Mouse (Mus musculus) hindbrain, embryonic 14.5 days (tissue): ENCODE measurements around the gene Fam92b. TPM values are rescaled to one million over a fixed set of nuclear protein-coding genes. Genes with fewer than 3 reads are reported as not detected.
A peak's percentile ranks its signal among the peaks of the same experiment; 100 is the strongest.

Experiments
- ATAC-seq: fragments of 200-750 bp; cut with Nextera tagmentation; 2 replicates; pipeline ENCODE4 v1.8.0; 2017; ENCODE audit warnings: moderate number of reproducible peaks, mild to moderate bottlenecking, moderate TSS enrichment, moderate library complexity; ENCODE audit not compliant: low FRiP score
- DNase-seq: peaks from one replicate; pipeline ENCODE4 v3.0.0-alpha.2; 2015; ENCODE audit warnings: low spot score
- H3K27ac ChIP-seq: fragments of 300-500 bp; sonication (generic); 2 replicates; pipeline ENCODE4 v1.5.1; 2014; ENCODE audit warnings: mild to moderate bottlenecking, moderate library complexity
- H3K27me3 ChIP-seq: fragments of 300-500 bp; sonication (generic); 2 replicates; pipeline ENCODE4 v1.6.1; 2014; ENCODE audit warnings: mild to moderate bottlenecking, low read length, mixed read lengths; ENCODE audit not compliant: control insufficient read depth, insufficient read depth
- H3K36me3 ChIP-seq: fragments of 300-500 bp; sonication (generic); replicated peaks from 2 replicates; pipeline ENCODE4 v1.6.1; 2014; ENCODE audit not compliant: control insufficient read depth, insufficient read depth
- H3K4me1 ChIP-seq: fragments of 300-500 bp; sonication (generic); replicated peaks from 2 replicates; pipeline ENCODE4 v1.6.1; 2014; ENCODE audit warnings: antibody characterized with exemption, low read length, mixed read lengths; ENCODE audit not compliant: control insufficient read depth, insufficient read depth
- H3K4me2 ChIP-seq: fragments of 300-500 bp; sonication (generic); replicated peaks from 2 replicates; pipeline ENCODE4 v1.6.1; 2014; ENCODE audit warnings: mild to moderate bottlenecking, moderate library complexity
- H3K4me3 ChIP-seq: fragments of 300-500 bp; sonication (generic); replicated peaks from 2 replicates; pipeline ENCODE4 v1.5.1; 2014; ENCODE audit warnings: mild to moderate bottlenecking, low read length
- H3K9ac ChIP-seq: fragments of 300-500 bp; sonication (generic); 2 replicates; pipeline ENCODE4 v1.6.1; 2014
- H3K9me3 ChIP-seq: fragments of 300-500 bp; sonication (generic); 2 replicates; pipeline ENCODE4 v1.6.1; 2016; ENCODE audit warnings: low read length; ENCODE audit not compliant: control insufficient read depth
- WGBS: fragments of 180-500 bp; shearing (Covaris S2); extraction: QIAGEN DNeasy Blood & Tissue Kit; methylation state at CpG from one replicate; pipeline ENCODE4 v1.1.7; 2014; 5-methylcytosine and 5-hydroxymethylcytosine counted together
- polyA plus RNA-seq: library from polyadenylated mRNA; unstranded; fragments of >200 nt; fragmentation: Nextera tagmentation; extraction: Ambion mirVana; gene quantifications from 2 replicates; pipeline ENCODE4 v1.2.1, GENCODE M21; 2014

Fam92b gene
- polyA plus RNA-seq, 1 experiment from 2014 or later: 3.3 TPM

DNA sequence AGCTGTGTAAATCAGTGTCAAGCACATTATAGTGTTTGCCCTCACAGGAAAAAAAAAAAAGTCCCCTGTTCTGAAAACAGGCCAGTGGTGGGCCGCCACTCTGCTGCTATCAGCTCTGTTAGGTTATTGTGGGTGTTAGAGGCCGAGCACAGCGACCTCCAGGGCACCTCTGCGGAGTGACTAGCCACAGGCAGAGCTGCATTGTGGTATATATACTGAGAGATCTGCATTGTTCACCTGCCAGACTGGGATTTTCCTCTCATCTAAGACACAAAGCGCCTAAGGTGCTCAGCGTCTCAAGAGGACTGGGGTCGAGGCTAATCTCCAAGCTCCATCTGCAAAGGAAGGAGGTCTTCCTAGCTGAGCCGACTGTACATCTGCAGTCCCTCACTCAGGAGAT is 13.9 kb downstream of the Fam92b start:
- no peak overlapping the region for H3K4me2 ChIP-seq
- no peak for DNase-seq
- peaks cover 10% of the 10 kb centered on the region; the same call in 1 of the 2 replicates for H3K4me1 ChIP-seq
- no peaks in the 10 kb centered on the region for H3K27me3 ChIP-seq
- H3K9ac ChIP-seq: no peak overlapping the region
- H3K27ac ChIP-seq: no peak overlapping the region
- 78% methylated on average over 8 of the region's 8 CpGs for WGBS
- ATAC-seq: no peak
- no peaks in the 10 kb centered on the region; the same call in 1 of the 2 replicates for H3K36me3 ChIP-seq
- H3K9me3 ChIP-seq: no peaks in the 10 kb centered on the region
- H3K4me3 ChIP-seq: no peak overlapping the region

DNA sequence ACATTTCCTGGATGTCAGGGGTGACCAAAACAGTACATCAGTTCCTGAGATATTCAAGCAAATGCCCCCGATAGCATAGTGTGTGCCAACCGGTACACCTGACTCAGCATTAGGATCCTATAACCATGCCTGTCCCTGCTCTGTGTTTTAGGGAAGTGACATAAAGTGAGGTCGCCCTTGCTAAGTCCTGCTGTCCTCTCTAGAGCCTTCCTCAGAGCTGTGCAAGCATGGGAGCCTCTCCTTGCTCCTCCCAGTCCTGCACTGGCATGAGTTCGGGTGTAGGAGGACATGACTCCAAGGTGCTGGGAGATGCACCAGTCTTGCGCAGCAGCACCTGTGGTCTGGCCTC is 14.9 kb downstream of the Fam92b start:
- H3K9ac ChIP-seq: no peak overlapping the region
- H3K27ac ChIP-seq: no peak overlapping the region
- peaks cover under 1% of the 10 kb centered on the region; the same call in 1 of the 2 replicates for H3K4me1 ChIP-seq
- no peak for DNase-seq
- ATAC-seq: no peak
- H3K9me3 ChIP-seq: no peaks in the 10 kb centered on the region
- no peaks in the 10 kb centered on the region; the same call in 1 of the 2 replicates for H3K36me3 ChIP-seq
- no peak overlapping the region for H3K4me3 ChIP-seq
- H3K27me3 ChIP-seq: no peaks in the 10 kb centered on the region
- H3K4me2 ChIP-seq: no peak overlapping the region
- WGBS: 89% methylated on average over 5 of the region's 5 CpGs

DNA sequence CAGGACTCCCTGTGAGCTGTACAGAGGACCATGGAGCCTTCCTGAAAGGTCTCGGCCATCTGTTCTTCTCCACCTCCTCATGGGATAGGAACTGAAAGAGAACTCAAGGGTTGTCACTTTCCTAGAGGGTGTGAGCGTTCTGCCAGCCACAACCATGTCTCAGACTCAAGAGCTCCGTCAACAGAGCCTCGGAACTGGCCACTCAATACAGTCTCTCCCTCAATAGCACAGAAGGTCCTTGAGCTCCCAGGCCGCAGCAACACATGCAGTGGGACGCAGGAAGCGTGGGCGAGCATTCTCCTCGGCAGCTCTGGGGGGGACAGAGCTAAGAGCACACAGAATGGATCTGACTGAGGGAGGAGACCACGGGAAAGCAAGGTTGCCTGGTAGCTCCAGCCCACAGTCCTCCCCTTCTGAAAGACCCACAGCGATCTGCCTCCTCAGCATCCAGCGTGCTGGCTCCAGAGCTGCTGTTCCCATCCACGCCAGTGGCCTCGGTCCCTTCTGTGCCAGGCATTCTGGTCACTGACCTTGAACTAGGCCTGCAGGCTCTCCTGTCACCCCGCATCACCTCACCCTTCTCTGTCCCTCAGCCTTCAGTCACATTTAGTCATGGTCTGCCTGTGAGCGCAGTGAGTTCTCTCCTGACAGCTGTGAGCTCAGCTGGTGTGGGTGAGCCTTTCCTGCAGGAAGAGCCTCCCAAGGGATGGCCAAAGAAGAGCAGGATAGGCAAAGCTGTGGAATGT is 15.4 kb downstream of the Fam92b start:
- ATAC-seq (no peak), DNase-seq (no peak)
- no peaks in the 10 kb centered on the region for H3K9me3 ChIP-seq
- 72% methylated on average over 16 of the region's 16 CpGs for WGBS
- no peaks in the 10 kb centered on the region; the same call in 1 of the 2 replicates for H3K36me3 ChIP-seq
- H3K4me2 ChIP-seq: no peak overlapping the region
- no peaks in the 10 kb centered on the region for H3K27me3 ChIP-seq
- no peak overlapping the region for H3K4me3 ChIP-seq
- H3K9ac ChIP-seq: no peak overlapping the region
- H3K4me1 ChIP-seq: no peaks in the 10 kb centered on the region; the same call in 1 of the 2 replicates
- H3K27ac ChIP-seq: no peak overlapping the region

DNA sequence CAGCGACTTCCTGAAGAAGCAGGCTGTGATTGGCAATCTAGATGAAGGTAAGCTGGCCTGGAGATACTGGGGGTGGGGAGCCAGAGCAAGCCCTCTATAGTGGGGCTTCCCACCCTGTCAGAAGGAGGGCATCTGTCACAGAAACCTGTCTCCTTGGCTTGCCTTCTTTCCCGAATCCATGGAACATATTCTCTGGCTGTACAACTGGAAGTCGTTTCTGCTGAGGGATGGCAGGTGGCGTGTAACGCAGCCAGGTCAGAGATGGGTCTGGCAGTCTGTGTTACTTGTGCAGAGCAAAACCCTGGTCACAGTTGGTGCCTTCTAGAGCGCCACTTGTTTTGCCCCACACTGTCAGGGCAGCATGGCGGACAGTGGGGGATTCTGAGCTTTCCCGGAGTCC is 16.9 kb downstream of the Fam92b start:
- Histone ChIP-seq H3K4me2 (no peak overlapping the region), H3K4me3 (no peak overlapping the region), H3K9me3 (no peaks in the 10 kb centered on the region), H3K9ac (no peak overlapping the region), H3K4me1 (no peaks in the 10 kb centered on the region; the same call in 1 of the 2 replicates), H3K27me3 (no peaks in the 10 kb centered on the region), H3K36me3 (no peaks in the 10 kb centered on the region; the same call in 1 of the 2 replicates), H3K27ac (no peak overlapping the region)
- DNase-seq (no peak), ATAC-seq (no peak)
- WGBS: 79% methylated on average over 8 of the region's 8 CpGs

DNA sequence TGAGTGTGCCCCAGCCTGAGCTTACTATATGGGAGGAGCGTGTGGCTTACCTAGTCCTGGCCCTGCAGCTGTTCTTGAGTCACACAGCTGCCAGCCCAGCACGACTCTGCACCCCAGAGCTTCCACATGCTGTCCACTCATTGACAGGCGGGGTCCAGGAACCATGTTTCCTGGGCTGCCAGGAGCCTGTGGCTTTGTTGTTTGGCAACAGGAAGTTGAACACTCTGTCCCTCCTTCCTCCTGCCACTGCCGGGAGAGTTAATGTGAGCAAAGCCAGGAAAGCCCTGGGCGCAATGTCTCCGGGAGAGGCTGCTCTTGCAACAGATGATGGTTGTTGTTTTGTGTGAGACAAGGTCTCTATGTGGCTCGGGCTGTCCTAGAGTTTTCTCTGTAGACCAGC is 24.6 kb downstream of the Fam92b start:
- H3K36me3 ChIP-seq: peaks cover 26% of the 10 kb centered on the region
- no peak for ATAC-seq
- H3K4me1 ChIP-seq: no peaks in the 10 kb centered on the region; the same call in 1 of the 2 replicates
- no peak overlapping the region for H3K9ac ChIP-seq
- H3K4me3 ChIP-seq: no peak overlapping the region
- no peak overlapping the region for H3K4me2 ChIP-seq
- no peaks in the 10 kb centered on the region for H3K9me3 ChIP-seq
- WGBS: 58% methylated on average over 7 of the region's 7 CpGs
- no peak overlapping the region for H3K27ac ChIP-seq
- H3K27me3 ChIP-seq: no peaks in the 10 kb centered on the region
- DNase-seq: no peak

DNA sequence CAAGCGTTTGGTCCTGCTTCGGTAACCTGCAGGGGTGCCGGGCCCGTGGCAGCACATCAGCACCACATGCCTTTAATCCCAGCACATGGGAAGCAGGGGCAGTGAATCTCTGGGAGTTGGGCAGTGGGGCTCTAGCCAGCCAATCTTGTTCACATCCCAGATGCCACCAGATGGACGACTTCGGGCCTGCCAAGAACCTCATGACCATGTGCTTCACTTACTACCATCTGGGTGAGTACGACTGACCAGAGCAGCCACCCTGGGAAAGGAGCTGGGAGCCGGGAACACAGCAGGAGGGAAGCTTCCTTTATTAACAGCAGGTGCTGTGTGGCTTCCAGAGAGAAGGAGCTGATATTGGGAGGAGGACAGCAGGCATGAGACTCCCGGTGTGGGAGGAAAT is 26.1 kb downstream of the Fam92b start:
- no peak overlapping the region for H3K4me3 ChIP-seq
- H3K36me3 ChIP-seq: peaks cover 30% of the 10 kb centered on the region
- H3K9ac ChIP-seq: 0 out of 2 replicates have a peak overlapping the region, but pooled peaks have one; percentile 11
- H3K9me3 ChIP-seq: no peaks in the 10 kb centered on the region
- H3K27ac ChIP-seq: no peak overlapping the region
- H3K27me3 ChIP-seq: no peaks in the 10 kb centered on the region
- WGBS: 69% methylated on average over 9 of the region's 9 CpGs
- no peak for DNase-seq
- ATAC-seq: no peak
- no peak overlapping the region for H3K4me2 ChIP-seq
- no peaks in the 10 kb centered on the region; the same call in 1 of the 2 replicates for H3K4me1 ChIP-seq

DNA sequence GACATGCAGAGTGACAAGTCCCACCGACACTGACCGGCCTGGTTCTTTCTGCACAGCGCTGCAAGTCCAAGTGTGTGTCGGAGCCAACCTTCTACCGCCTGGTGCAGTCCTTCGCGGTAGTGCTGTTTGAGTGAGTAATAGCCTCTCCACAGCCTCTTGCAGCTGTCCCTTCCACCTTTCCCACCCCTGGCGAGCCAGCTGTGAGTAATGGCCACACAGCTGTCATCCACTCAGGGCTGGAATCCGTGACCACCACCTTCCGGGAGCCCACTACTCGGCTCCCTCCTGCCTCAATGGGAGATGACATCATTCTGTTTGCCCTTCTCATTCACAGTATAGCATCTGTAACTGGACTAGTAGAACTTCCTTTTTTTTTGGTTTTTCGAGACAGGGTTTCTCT is 27.2 kb downstream of the Fam92b start:
- ATAC-seq: no peak
- H3K4me2 ChIP-seq: no peak overlapping the region
- no peak overlapping the region for H3K9ac ChIP-seq
- peaks cover 3% of the 10 kb centered on the region for H3K4me1 ChIP-seq
- H3K9me3 ChIP-seq: no peaks in the 10 kb centered on the region
- 70% methylated on average over 12 of the region's 12 CpGs for WGBS
- H3K27ac ChIP-seq: no peak overlapping the region
- no peak overlapping the region for H3K4me3 ChIP-seq
- no peaks in the 10 kb centered on the region for H3K27me3 ChIP-seq
- H3K36me3 ChIP-seq: peaks cover 36% of the 10 kb centered on the region
- no peak for DNase-seq

DNA sequence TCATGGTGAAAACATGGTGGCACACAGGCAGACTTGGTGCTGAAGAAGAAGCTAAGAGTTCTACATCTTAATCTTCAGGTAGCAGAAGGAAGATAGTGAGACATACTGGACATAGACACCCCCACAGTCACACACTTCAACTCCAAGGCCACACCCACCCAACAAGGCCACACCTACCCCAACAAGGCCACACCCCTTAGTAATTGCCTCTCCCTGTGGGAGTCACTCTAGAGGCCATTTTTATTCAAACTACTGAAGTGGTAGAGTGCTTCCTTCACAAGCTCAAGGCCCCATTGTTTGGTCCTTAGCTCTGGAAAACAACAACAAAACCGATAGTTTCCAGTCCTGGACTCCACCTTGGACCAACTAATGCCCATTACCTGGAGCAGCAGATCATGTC is 31.2 kb downstream of the Fam92b start:
- Histone ChIP-seq H3K9me3 (no peaks in the 10 kb centered on the region), H3K4me3 (no peak overlapping the region), H3K4me1 (peaks cover 19% of the 10 kb centered on the region), H3K4me2 (no peak overlapping the region), H3K27ac (no peak overlapping the region), H3K9ac (no peak overlapping the region), H3K36me3 (peaks cover 10% of the 10 kb centered on the region), H3K27me3 (no peaks in the 10 kb centered on the region)
- WGBS: 78% methylated on average over 1 of the region's 1 CpGs
- no peak for DNase-seq
- ATAC-seq: no peak

DNA sequence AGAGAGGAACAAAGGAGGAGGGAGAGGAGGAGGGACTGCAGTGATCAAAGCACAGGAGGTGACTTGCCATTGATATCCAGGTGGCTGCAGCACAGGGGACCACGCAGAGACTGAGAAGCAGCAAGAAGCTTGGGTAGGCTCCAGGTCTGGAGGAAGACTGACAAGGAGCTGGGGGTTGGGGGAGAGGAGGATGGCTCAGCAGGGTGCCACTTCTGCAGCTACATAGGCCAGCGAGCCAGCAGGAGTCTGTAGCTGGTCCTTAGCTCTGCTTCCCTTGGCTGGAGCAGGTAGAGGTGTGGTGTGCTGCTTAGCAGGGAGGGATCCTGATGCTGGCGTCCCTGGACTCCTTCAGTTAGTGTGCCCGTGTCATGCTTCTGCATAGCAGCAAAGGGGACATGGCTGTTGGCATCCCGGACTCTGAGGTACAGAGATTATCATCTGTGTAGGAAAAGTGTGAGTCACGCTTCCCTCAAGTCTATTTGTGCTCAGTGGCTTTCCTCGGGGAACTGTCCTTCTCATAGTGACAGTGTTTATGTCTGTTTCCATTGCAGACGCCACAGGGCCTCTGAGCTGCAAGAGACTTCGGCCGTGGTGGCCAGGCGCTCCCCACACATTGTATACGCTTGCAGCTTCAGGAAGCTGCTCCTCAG is 32.5 kb downstream of the Fam92b start:
- no peak overlapping the region for H3K4me3 ChIP-seq
- 60% methylated on average over 12 of the region's 12 CpGs for WGBS
- H3K9me3 ChIP-seq: no peaks in the 10 kb centered on the region
- ATAC-seq (0 out of 2 replicates have a peak, but pooled peaks have one; percentile 21), DNase-seq (no peak)
- peaks cover 19% of the 10 kb centered on the region for H3K4me1 ChIP-seq
- peak overlapping the region; percentile 24; the same call in 1 of the 2 replicates for H3K9ac ChIP-seq
- H3K4me2 ChIP-seq: no peak overlapping the region
- H3K36me3 ChIP-seq: peaks cover 10% of the 10 kb centered on the region
- peak overlapping the region; percentile 80 for H3K27ac ChIP-seq
- no peaks in the 10 kb centered on the region for H3K27me3 ChIP-seq
